Mouse (Mus musculus) kidney, adult 2 months (tissue): ENCODE data around the gene Mitf.

Experiments used
- CTCF ChIP-seq: fragments of 200-500 bp; conservative IDR thresholded peaks from 2 replicates; pipeline ENCODE4 v1.5.1; 2011; ENCODE audit warnings: low read depth, mild to moderate bottlenecking, control low read depth, low read length, moderate library complexity, mixed read lengths; ENCODE audit not compliant: insufficient read depth, insufficient read length
- POLR2A ChIP-seq: fragments of 200-500 bp; IDR thresholded peaks from one replicate; pipeline ENCODE4 v1.6.1; 2011; ENCODE audit warnings: low read depth, low read length, control low read depth

- TF ChIP-seq CTCF = no peak; the same call in 1 of the 2 replicates
- TF ChIP-seq POLR2A = no peak
Measured at GRCm38 (mm10) chr6:97857690-97858089, 50.8 kb downstream of the Mitf start.
